Mouse (Mus musculus) midbrain, embryonic 13.5 days (tissue): ENCODE results near the gene Gm4201. TPM values are rescaled to one million over a fixed set of nuclear protein-coding genes. Genes with fewer than 3 reads are reported as not detected.
"Not testable (repeated sequence)": the region's sequence is repeated elsewhere in the genome, so short reads cannot be mapped to it uniquely, and the experiment has no call there.

Experiments used
- ATAC-seq: fragments of 200-750 bp; cut with Nextera tagmentation; 2 replicates; pipeline ENCODE4 v1.8.0; 2017; ENCODE audit warnings: mild to moderate bottlenecking, moderate TSS enrichment, moderate library complexity
- H3K27ac ChIP-seq: fragments of 300-500 bp; sonication (generic); 2 replicates; pipeline ENCODE4 v1.5.1; 2015; ENCODE audit warnings: inconsistent platforms, mild to moderate bottlenecking, moderate library complexity
- H3K27me3 ChIP-seq: fragments of 300-500 bp; sonication (generic); 2 replicates; pipeline ENCODE4 v1.6.1; 2015; ENCODE audit warnings: mild to moderate bottlenecking, inconsistent platforms
- H3K36me3 ChIP-seq: fragments of 300-500 bp; sonication (generic); 2 replicates; pipeline ENCODE4 v1.6.1; 2015; ENCODE audit warnings: mild to moderate bottlenecking, inconsistent platforms
- H3K4me1 ChIP-seq: fragments of 300-500 bp; sonication (generic); replicated peaks from 2 replicates; pipeline ENCODE4 v1.6.1; 2015; ENCODE audit warnings: inconsistent platforms
- H3K4me2 ChIP-seq: fragments of 300-500 bp; sonication (generic); replicated peaks from 2 replicates; pipeline ENCODE4 v1.6.1; 2015; ENCODE audit warnings: moderate library complexity, mild to moderate bottlenecking, inconsistent platforms
- H3K4me3 ChIP-seq: fragments of 300-500 bp; sonication (generic); replicated peaks from 2 replicates; pipeline ENCODE4 v1.5.1; 2015; ENCODE audit warnings: mild to moderate bottlenecking, inconsistent platforms
- H3K9ac ChIP-seq: fragments of 300-500 bp; sonication (generic); replicated peaks from 2 replicates; pipeline ENCODE4 v1.6.1; 2015; ENCODE audit warnings: mild to moderate bottlenecking, inconsistent platforms
- H3K9me3 ChIP-seq: fragments of 300-500 bp; sonication (generic); 2 replicates; pipeline ENCODE4 v1.6.1; 2016; ENCODE audit warnings: mild to moderate bottlenecking, inconsistent platforms
- WGBS: fragments of 180-500 bp; shearing (Covaris S2); methylation state at CpG from one replicate; pipeline ENCODE4 v1.1.7; 2015; 5-methylcytosine and 5-hydroxymethylcytosine counted together
- polyA plus RNA-seq: library from polyadenylated mRNA; unstranded; fragments of >200 nt; fragmentation: Nextera tagmentation; extraction: Ambion mirVana; gene quantifications from 2 replicates; pipeline ENCODE4 v1.2.1, GENCODE M21; 2015

The Gm4201 gene
- polyA plus RNA-seq: not detected in 2 replicates

DNA sequence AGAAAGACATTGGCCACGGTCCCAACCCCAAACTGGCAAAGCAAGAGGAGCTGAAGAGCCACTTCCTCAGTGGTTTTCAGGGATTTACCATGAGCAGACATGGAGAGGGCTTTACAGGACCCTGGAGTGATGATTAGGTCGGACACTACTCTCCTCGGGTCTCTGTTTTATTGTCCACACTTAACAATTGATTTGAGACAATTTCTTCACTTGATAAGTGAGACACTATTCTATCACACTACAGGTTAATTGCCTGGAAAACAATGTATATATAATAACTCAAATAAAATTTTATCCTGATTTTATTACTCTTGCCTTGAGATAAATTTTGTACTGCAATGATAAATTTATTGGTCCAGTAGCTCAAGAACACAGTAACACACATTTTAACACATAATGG lies at the start of gene Gm4201:
TSS of gene Gm4201 (minus strand) at position 101 of the 400 bp plus-strand sequence.
- not testable (repeated sequence) for ATAC-seq, H3K4me1 ChIP-seq, H3K9me3 ChIP-seq, H3K4me2 ChIP-seq, H3K9ac ChIP-seq, H3K27ac ChIP-seq, H3K4me3 ChIP-seq, H3K27me3 ChIP-seq, H3K36me3 ChIP-seq
- WGBS: no CpG with 5 or more reads among the region's 3 CpGs

DNA sequence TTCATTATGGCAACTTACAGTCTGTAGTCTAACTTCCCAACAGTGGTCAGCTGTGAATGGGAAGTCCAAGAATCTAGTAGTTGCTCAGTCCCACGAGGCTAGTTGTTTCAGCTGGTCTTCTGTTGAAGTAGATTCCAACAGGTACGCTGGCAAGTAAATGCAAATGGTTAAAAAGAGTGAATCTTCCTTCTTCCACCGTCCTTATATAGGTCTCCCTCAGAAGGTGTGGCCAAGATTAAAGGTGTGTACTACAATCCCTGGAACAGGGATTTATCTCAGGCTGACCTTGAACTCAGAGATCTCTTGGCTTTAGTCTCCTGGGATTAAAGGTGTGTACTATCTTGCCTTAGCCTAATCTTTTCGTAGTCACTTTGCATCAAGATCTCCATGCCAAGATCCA lies 22.9 kb upstream of the Gm4201 start, which contains the start of gene Gm4565:
TSS of gene Gm4565 (minus strand) at position 101 of the 400 bp plus-strand sequence.
- WGBS: 81% methylated on average over 2 of the region's 4 CpGs
- not testable (repeated sequence) for H3K9me3 ChIP-seq, H3K4me1 ChIP-seq, H3K9ac ChIP-seq, H3K4me3 ChIP-seq, H3K36me3 ChIP-seq, H3K27me3 ChIP-seq, H3K27ac ChIP-seq, ATAC-seq, H3K4me2 ChIP-seq

DNA sequence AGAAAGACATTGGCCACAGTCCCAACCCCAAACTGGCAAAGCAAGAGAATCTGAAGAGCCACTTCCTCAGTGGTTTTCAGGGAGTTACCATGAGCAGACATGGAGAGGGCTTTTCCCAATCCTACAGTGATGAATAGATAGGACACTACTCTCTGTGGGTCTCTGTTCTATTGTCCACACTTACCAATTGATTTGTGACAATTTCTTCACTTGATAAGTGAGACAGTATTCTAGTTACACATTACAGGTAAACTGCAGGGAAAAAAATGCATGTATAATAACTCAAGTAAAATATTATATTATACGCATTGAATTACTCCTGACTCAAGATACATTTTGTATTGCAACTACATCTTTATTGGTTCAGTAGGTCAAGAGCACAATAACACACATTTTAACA lies 30.4 kb downstream of the Gm4201 start, which contains the start of gene Gm8677:
TSS of gene Gm8677 (minus strand) at position 101 of the 400 bp plus-strand sequence.
- WGBS: no CpG with 5 or more reads among the region's 1 CpGs
- not testable (repeated sequence) for H3K27ac ChIP-seq, H3K9ac ChIP-seq, H3K4me2 ChIP-seq, ATAC-seq, H3K36me3 ChIP-seq, H3K4me1 ChIP-seq, H3K27me3 ChIP-seq, H3K9me3 ChIP-seq, H3K4me3 ChIP-seq

DNA sequence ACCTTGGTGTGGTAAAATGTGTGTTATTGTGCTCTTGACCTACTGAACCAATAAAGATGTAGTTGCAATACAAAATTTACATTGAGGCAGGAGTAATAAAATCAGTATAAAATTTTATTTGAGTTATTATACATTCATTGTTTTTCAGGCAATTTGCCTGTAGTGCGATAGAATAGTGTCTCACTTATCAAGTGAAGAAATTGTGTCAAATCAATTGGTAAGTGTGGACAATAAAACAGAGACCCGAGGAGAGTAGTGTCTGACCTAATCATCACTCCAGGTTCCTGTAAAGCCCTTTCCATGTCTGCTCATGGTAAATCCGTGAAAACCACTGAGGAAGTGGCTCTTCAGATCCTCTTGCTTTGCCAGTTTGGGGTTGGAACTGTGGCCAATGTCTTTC lies 42.5 kb downstream of the Gm4201 start, which contains the start of gene Vmn1r152:
TSS of gene Vmn1r152 (plus strand) at position 301 of the 400 bp plus-strand sequence.
- not testable (repeated sequence) for H3K27ac ChIP-seq, H3K27me3 ChIP-seq, H3K4me2 ChIP-seq, H3K4me1 ChIP-seq, H3K36me3 ChIP-seq, H3K9me3 ChIP-seq, ATAC-seq, H3K4me3 ChIP-seq, H3K9ac ChIP-seq
- no CpG with 5 or more reads among the region's 3 CpGs for WGBS

Other genes starting within 250 kb of the Gm4201 start
- gene Gm4187, start 235.6 kb downstream of the Gm4201 start, polyA plus RNA-seq: not detected in 2 replicates
- not detected in 2 replicates for gene Gm8660, start 194.3 kb downstream of the Gm4201 start, polyA plus RNA-seq
- not detected in 2 replicates for gene Vmn1r148, start 151.8 kb downstream of the Gm4201 start, polyA plus RNA-seq
- gene Vmn1r149, start 127.1 kb downstream of the Gm4201 start, polyA plus RNA-seq: not detected in 2 replicates
- not detected in 2 replicates for gene Gm10665, start 101.3 kb downstream of the Gm4201 start, polyA plus RNA-seq
- not detected in 2 replicates for gene Vmn1r151, start 65.7 kb downstream of the Gm4201 start, polyA plus RNA-seq
- not detected in 2 replicates for gene Vmn1r152, start 42.4 kb downstream of the Gm4201 start, polyA plus RNA-seq
- gene Gm8677, start 30.5 kb downstream of the Gm4201 start, polyA plus RNA-seq: not detected in 2 replicates
- gene Gm4565, start 22.8 kb upstream of the Gm4201 start, polyA plus RNA-seq: not detected in 2 replicates
- not detected in 2 replicates for gene Vmn1r155, start 92.7 kb upstream of the Gm4201 start, polyA plus RNA-seq
- not detected in 2 replicates for gene Gm8693, start 127.0 kb upstream of the Gm4201 start, polyA plus RNA-seq
- not detected in 2 replicates for gene Gm4567, start 154.4 kb upstream of the Gm4201 start, polyA plus RNA-seq
- gene Vmn1r157, start 196.4 kb upstream of the Gm4201 start, polyA plus RNA-seq: not detected in 2 replicates
- gene Vmn1r158, start 225.4 kb upstream of the Gm4201 start, polyA plus RNA-seq: not detected in 2 replicates